Mouse (Mus musculus): ENCODE results near the gene 1110032A03Rik. TPM values are rescaled to one million over a fixed set of nuclear protein-coding genes. Genes with fewer than 3 reads are reported as not detected.

1110032A03Rik gene
- total RNA-seq, 1 experiment from 2014 or later = 22.5 TPM

DNA sequence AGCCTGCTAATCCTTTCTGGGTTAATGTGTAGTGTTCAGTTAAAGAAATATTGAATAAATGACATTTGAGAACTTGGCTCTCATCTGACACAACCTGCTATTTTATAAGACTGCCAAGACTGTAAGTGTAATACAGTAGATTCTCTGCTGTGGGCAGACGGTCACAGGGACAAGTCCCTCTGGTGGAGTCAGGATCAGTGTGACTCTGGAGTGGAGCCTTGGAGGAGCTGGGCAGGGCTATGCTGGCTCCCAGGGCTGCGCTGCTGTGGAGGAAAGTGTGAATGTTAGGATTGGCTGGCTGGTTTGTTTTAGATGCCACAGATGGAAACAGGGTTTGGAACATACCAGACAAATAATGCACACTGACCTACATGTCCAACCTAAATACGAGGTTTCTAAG lies 19.9 kb upstream of the 1110032A03Rik start:
- no peak for ATAC-seq (replicated peaks in 1 of 2; ENCODE audit: insufficient read depth in 1 of 2, low FRiP score in 2 of 2, low TSS enrichment in 1 of 2, low read depth in 1 of 2, poor library complexity in 2 of 2, severe bottlenecking in 2 of 2)

GRCm38 (mm10) chr9:50782155-50782554 lies 6.8 kb upstream of the 1110032A03Rik start:
- peak in 1 of 2 experiments; percentile 53; a peak in 1 of 4 replicates for ATAC-seq (replicated peaks in 1 of 2; ENCODE audit: insufficient read depth in 1 of 2, low FRiP score in 2 of 2, low TSS enrichment in 1 of 2, low read depth in 1 of 2, poor library complexity in 2 of 2, severe bottlenecking in 2 of 2)

DNA sequence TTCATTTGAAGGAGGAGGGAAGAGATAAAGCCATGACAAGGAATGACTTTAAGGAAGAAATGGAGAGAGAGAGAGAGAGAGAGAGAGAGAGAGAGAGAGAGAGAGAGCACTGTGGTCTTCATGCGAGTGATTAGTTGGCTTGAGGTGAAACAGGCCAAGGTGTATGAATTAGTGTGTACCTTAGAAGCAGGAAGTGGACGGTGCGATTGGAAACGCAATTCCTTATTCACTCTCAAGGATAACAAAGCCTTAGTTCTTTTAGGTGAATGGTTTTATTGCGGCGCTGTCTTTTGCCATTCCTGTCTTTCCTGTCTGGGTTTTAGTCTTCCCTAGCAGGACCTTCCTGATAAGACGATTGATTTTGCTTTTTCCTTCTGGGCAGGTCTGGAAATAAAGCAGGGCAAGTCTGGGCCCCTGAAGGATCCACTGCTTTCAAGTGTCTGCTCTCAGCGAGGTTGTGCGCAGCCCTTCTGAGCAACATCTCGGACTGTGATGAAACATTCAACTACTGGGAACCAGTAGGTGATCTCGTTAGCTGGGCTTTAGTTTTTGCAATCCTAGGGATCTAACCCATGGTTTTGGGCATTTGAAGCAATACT lies 941 bp upstream of the 1110032A03Rik start:
- ATAC-seq (replicated peaks in 1 of 2; ENCODE audit: insufficient read depth in 1 of 2, low FRiP score in 2 of 2, low TSS enrichment in 1 of 2, low read depth in 1 of 2, poor library complexity in 2 of 2, severe bottlenecking in 2 of 2) = no peak

GRCm38 (mm10) chr9:50775662-50776126 lies 374 bp upstream of the 1110032A03Rik start:
- peak; percentile 17 to 42; a peak in 1 of 4 replicates for ATAC-seq (replicated peaks in 1 of 2; ENCODE audit: insufficient read depth in 1 of 2, low FRiP score in 2 of 2, low TSS enrichment in 1 of 2, low read depth in 1 of 2, poor library complexity in 2 of 2, severe bottlenecking in 2 of 2)

DNA sequence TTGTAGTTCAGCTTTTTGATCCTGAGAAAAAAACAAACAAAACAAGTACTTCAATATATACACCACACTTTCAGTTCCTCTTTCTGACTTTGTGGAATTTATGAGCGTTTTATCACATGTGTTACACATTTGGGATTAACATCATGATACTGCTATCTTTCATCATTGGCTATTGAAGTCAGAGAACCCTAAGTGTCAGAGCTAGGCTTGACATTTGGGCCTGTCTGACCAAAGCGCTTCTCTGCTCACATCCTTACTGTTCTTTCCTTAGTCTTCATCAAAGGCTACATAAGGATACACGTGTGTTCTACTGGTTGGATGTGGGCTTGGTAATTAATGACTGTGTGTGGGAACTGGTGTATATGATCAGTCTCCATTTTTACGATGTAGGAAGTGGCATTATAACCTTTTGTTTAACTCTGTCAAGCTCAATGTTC lies 1.3 kb downstream of the 1110032A03Rik start:
- ATAC-seq (replicated peaks in 1 of 2; ENCODE audit: insufficient read depth in 1 of 2, low FRiP score in 2 of 2, low TSS enrichment in 1 of 2, low read depth in 1 of 2, poor library complexity in 2 of 2, severe bottlenecking in 2 of 2) = peak; percentile 51 to 62

DNA sequence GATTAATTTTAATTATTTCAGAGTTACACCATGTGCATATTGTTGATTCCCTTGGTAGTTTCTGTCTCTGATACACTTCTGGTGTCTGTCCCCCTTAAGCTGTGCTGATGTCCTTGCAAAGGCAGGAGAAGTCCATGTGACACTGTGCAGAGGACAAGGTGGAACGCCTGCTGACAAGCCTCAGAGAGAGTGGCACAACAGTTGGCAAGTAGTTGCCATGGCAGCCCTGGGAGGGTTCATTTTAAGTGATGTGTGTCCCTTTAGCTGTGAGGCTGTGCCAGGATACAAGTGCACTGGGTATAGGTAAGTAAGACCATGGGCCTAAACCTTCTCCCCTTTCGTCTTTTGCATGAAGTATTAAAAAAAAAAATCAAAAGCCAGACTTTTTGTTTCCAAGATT lies 5.3 kb downstream of the 1110032A03Rik start:
- ATAC-seq (replicated peaks in 1 of 2; ENCODE audit: insufficient read depth in 1 of 2, low FRiP score in 2 of 2, low TSS enrichment in 1 of 2, low read depth in 1 of 2, poor library complexity in 2 of 2, severe bottlenecking in 2 of 2) = no peak

DNA sequence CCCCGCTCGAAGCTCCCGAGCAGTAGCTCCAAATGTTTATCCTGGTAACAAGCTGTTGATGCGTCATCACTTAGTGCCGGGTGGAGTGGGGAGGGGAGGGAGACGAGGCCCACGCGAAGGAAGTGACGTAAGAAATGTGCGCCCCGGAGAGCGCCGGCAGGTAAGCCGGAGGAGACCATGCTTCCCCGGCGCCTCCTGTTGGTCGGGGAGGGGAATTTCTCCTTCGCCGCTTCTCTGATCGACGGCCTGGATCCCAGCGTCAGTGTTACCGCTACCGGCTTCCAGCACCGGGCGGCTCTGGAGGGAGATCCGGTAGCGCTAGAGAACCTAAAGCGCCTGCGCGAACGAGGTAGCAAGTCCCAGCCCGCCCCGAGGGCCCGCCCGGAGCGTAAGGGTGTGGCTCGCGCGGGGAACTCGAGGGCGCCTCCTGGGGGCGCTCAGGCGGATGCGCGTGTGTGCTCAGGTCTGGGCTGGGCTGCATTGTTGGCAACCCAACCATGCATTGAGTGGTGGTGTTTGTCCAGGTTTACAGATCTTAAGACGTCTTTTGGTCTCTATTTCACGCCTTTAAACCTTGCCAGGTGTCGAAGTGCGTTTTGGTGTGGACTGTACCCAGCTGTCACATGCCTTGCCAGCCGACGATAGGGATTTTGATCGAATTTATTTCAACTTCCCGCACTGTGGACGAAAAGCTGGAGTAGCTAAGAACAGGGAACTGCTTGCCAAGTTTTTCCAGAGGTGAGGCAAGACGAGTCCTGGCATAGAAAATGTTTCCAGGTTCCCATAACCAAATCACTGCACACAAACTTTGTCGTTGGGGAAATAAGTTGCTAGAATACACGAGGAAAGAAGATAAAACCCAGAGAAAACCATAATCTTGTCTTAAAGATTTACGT lies 7.0 kb downstream of the 1110032A03Rik start, which contains the start of gene Fdxacb1:
Gene Fdxacb1 (plus strand): TSS at position 130 of the 896 bp plus-strand sequence.
- peak; percentile 92 to 96 for ATAC-seq (replicated peaks in 1 of 2; ENCODE audit: insufficient read depth in 1 of 2, low FRiP score in 2 of 2, low TSS enrichment in 1 of 2, low read depth in 1 of 2, poor library complexity in 2 of 2, severe bottlenecking in 2 of 2)

DNA sequence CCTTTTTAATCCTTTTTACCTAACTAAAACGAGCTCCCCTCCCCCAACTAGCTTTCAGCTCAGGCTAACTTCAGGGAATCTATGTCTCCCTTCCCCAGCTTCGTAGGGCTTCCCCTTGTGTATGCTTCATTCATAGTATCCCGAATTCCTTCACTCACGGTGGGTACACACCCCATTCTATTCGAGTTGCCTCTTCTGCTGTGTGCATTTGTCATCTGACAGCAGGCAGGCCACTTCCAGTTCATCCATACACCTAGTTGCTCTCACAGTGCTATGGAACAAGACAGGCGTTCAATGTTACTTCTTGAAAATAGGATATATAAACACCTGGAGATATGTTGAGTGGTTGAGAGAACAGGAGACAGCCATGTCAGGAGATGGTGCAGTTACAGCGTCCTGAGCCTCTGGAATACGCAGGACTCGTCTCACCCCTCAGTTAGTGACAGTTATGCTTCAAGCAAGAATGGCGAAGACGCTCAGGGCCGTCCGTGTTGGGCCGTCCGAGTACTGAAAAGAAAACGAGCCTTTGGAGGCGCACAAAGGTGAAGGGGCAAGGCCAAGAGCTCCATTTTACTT lies 7.7 kb downstream of the 1110032A03Rik start:
- peak; percentile 2 to 6; a peak in 1 of 4 replicates for ATAC-seq (replicated peaks in 1 of 2; ENCODE audit: insufficient read depth in 1 of 2, low FRiP score in 2 of 2, low TSS enrichment in 1 of 2, low read depth in 1 of 2, poor library complexity in 2 of 2, severe bottlenecking in 2 of 2)

- ATAC-seq (replicated peaks in 1 of 2; ENCODE audit: insufficient read depth in 1 of 2, low FRiP score in 2 of 2, low TSS enrichment in 1 of 2, low read depth in 1 of 2, poor library complexity in 2 of 2, severe bottlenecking in 2 of 2) = no peak
These were observed 12.0 kb downstream of the 1110032A03Rik start for GRCm38 (mm10) chr9:50763331-50763730.

DNA sequence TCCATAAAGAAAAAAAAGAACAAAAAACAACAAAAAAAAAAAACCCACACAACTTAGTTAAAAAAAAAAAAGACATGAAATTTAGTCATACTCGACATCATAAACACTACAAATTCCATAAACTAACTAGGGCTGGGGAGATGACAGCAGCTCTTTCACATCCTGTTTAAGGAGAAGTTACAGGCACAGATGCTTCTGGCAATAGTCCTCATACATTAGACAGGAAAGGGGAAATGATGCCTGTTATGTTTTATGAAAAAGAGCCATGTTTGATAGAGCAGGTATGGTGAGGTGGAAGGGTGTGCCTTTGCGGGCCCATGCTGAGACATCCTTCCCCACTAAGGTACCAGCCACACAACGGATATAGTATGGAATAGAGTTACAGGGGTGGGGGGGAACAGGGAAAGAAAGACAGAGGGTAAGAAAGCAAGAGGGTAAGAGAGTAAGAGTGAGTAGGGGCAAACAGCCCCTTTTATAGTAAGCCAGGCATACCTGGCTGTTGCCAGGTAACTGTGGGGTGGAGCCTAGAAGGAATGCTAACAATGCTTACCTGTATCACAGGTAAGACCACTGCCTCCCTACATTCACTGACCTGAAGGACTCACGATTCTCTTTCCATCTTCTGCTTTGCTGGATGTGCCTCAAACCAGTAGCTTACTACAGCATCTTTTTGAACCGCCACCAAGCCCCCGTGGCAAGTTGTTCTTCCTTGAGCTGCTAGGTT lies 13.6 kb downstream of the 1110032A03Rik start:
- no peak for ATAC-seq (replicated peaks in 1 of 2; ENCODE audit: insufficient read depth in 1 of 2, low FRiP score in 2 of 2, low TSS enrichment in 1 of 2, low read depth in 1 of 2, poor library complexity in 2 of 2, severe bottlenecking in 2 of 2)

- ATAC-seq (replicated peaks in 1 of 2; ENCODE audit: insufficient read depth in 1 of 2, low FRiP score in 2 of 2, low TSS enrichment in 1 of 2, low read depth in 1 of 2, poor library complexity in 2 of 2, severe bottlenecking in 2 of 2) = no peak
These were observed 18.6 kb downstream of the 1110032A03Rik start for GRCm38 (mm10) chr9:50756711-50757110.

DNA sequence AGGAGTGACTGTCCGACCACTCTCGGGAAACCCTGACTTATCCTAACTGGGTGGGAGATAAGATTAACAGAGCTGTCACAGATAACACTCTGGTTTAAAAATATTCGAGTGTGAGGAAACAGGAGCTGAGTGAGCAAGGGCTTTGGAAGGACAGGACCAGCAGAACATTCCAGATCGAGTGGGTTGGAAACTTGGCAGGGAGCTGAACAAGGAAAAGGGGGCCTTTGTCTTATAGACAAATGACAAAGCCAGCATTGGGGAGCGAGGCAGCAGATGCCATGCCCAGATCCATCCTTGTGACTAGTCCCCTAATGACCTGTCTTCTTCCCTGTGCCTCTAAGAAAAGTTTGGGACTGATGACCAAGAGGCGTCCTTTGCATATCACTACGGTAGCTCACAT lies 21.4 kb downstream of the 1110032A03Rik start:
- no peak for ATAC-seq (replicated peaks in 1 of 2; ENCODE audit: insufficient read depth in 1 of 2, low FRiP score in 2 of 2, low TSS enrichment in 1 of 2, low read depth in 1 of 2, poor library complexity in 2 of 2, severe bottlenecking in 2 of 2)

DNA sequence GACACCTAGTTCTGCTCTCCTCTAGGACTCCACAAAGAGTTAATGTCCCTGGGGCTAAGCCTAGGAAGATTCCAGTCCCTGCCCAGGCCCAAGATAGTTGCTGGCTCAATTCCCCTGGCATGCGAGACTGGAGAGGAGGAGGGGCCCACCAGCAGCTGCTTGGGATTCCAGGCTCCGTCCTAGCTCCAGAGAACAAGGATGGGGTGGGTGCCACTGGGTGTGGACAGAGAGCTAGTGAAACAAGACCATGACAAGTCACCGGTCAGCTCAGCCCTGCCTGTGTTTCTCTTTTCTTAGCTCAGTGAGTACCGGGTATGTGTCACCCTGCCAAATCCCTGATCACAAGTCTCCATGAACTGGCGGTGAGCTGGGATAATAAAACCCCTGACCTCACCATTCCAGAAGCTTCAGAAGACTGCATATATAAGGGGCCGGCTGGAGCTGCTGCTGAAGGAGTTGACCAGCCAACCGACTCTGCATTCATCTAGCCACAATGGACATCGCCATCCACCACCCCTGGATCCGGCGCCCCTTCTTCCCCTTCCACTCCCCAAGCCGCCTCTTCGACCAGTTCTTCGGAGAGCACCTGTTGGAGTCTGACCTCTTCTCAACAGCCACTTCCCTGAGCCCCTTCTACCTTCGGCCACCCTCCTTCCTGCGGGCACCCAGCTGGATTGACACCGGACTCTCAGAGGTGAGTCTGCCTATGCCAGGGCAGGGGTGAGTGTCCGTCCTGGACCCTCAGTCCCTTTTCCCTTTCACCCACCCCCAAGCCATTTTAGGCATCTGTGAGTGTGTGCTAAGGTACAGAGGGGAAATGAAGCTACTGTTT lies 22.3 kb downstream of the 1110032A03Rik start:
- no peak for ATAC-seq (replicated peaks in 1 of 2; ENCODE audit: insufficient read depth in 1 of 2, low FRiP score in 2 of 2, low TSS enrichment in 1 of 2, low read depth in 1 of 2, poor library complexity in 2 of 2, severe bottlenecking in 2 of 2)

DNA sequence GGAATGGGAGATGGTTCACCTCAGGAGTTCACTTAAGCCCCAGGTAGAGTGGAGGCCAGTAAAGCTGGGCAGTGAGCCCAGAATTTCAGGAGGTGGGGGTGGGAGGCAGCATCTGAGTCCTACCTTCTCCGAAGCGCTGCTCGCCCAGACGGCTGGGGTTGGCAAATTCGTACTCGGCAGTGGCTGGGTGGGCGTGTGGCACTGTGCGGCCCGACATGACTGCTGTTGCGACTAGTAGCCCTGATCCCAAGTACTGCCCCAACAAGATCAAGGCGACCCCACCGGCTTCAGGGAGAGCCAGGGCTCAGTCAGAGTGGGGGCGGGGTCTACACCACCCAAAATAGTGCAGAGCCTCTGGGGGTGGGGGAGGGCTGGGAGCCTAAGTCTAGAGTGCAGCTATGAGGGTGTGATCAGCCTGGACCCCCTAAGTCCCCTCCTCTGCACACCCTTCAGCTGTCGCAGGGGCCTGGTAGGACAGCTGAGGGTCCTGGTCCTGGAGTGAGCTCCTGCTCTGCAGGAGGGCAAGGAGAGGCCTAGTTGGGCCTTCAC lies 23.2 kb downstream of the 1110032A03Rik start, which contains the start of gene Hspb2:
Gene Hspb2 (minus strand): TSS at position 301 of the 549 bp plus-strand sequence.
- no peak for ATAC-seq (replicated peaks in 1 of 2; ENCODE audit: insufficient read depth in 1 of 2, low FRiP score in 2 of 2, low TSS enrichment in 1 of 2, low read depth in 1 of 2, poor library complexity in 2 of 2, severe bottlenecking in 2 of 2)

- no peak for ATAC-seq (replicated peaks in 1 of 2; ENCODE audit: insufficient read depth in 1 of 2, low FRiP score in 2 of 2, low TSS enrichment in 1 of 2, low read depth in 1 of 2, poor library complexity in 2 of 2, severe bottlenecking in 2 of 2)
These were observed 24.0 kb downstream of the 1110032A03Rik start, which contains the start of gene Cryab for GRCm38 (mm10) chr9:50751323-50751722. Gene Cryab (plus strand): TSS chr9:50751325.

- no peak for ATAC-seq (replicated peaks in 1 of 2; ENCODE audit: insufficient read depth in 1 of 2, low FRiP score in 2 of 2, low TSS enrichment in 1 of 2, low read depth in 1 of 2, poor library complexity in 2 of 2, severe bottlenecking in 2 of 2)
These were observed 24.6 kb downstream of the 1110032A03Rik start for GRCm38 (mm10) chr9:50750706-50751105.

Measured in hematopoietic stem cell, adult 5-6 weeks (primary cell).